Mouse (Mus musculus) forebrain, embryonic 13.5 days (tissue): ENCODE data around the gene Micall2. TPM values are rescaled to one million over a fixed set of nuclear protein-coding genes. Genes with fewer than 3 reads are reported as not detected.
"Not testable (repeated sequence)": the region's sequence is repeated elsewhere in the genome, so short reads cannot be mapped to it uniquely, and the experiment has no call there.

ENCODE experiments used
- ATAC-seq: fragments of 200-750 bp; cut with Nextera tagmentation; 2 replicates; pipeline ENCODE4 v1.8.0; 2017
- H3K27ac ChIP-seq: fragments of 300-500 bp; sonication (generic); 2 replicates; pipeline ENCODE4 v1.5.1; 2015; ENCODE audit warnings: inconsistent platforms, mild to moderate bottlenecking, moderate library complexity
- H3K27me3 ChIP-seq: fragments of 300-500 bp; sonication (generic); 2 replicates; pipeline ENCODE4 v1.6.1; 2015; ENCODE audit warnings: mild to moderate bottlenecking, inconsistent platforms
- H3K36me3 ChIP-seq: fragments of 300-500 bp; sonication (generic); 2 replicates; pipeline ENCODE4 v1.6.1; 2015; ENCODE audit warnings: mild to moderate bottlenecking, inconsistent platforms; ENCODE audit not compliant: poor library complexity, severe bottlenecking
- H3K4me1 ChIP-seq: fragments of 300-500 bp; sonication (generic); 2 replicates; pipeline ENCODE4 v1.6.1; 2015; ENCODE audit warnings: inconsistent platforms
- H3K4me2 ChIP-seq: fragments of 300-500 bp; sonication (generic); 2 replicates; pipeline ENCODE4 v1.6.1; 2015; ENCODE audit warnings: inconsistent platforms, mild to moderate bottlenecking, moderate library complexity
- H3K4me3 ChIP-seq: fragments of 300-500 bp; sonication (generic); 2 replicates; pipeline ENCODE4 v1.5.1; 2015; ENCODE audit warnings: mild to moderate bottlenecking, inconsistent platforms
- H3K9ac ChIP-seq: fragments of 300-500 bp; sonication (generic); 2 replicates; pipeline ENCODE4 v1.6.1; 2015; ENCODE audit warnings: mild to moderate bottlenecking, inconsistent platforms
- H3K9me3 ChIP-seq: fragments of 300-500 bp; sonication (generic); replicated peaks from 2 replicates; pipeline ENCODE4 v1.6.1; 2016; ENCODE audit warnings: inconsistent platforms
- WGBS: fragments of 180-500 bp; shearing (Covaris S2); methylation state at CpG from one replicate; pipeline ENCODE4 v1.1.7; 2015; 5-methylcytosine and 5-hydroxymethylcytosine counted together
- polyA plus RNA-seq: library from polyadenylated mRNA; unstranded; fragments of >200 nt; fragmentation: Nextera tagmentation; extraction: Ambion mirVana; gene quantifications from 2 replicates; pipeline ENCODE4 v1.2.1, GENCODE M21; 2015

Gene Micall2
- polyA plus RNA-seq, 1 experiment from 2014 or later = 3.2 TPM

GRCm38 (mm10) chr5:139724336-139725116 is 11.6 kb downstream of the Micall2 start:
- Histone ChIP-seq H3K4me2 (no peak overlapping the region), H3K9ac (no peak overlapping the region), H3K36me3 (no peaks in the 10 kb centered on the region), H3K4me3 (no peak overlapping the region), H3K27me3 (no peaks in the 10 kb centered on the region), H3K9me3 (no peaks in the 10 kb centered on the region), H3K27ac (no peak overlapping the region), H3K4me1 (0 out of 2 replicates have a peak, but pooled peaks cover 3% of the 10 kb centered on the region)
- WGBS = 65% methylated on average over 10 of the region's 10 CpGs
- ATAC-seq = no peak

GRCm38 (mm10) chr5:139723113-139723512 is 13.0 kb downstream of the Micall2 start:
- Histone ChIP-seq H3K36me3 (no peaks in the 10 kb centered on the region), H3K27ac (no peak overlapping the region), H3K9ac (no peak overlapping the region), H3K27me3 (no peaks in the 10 kb centered on the region), H3K4me2 (no peak overlapping the region), H3K9me3 (no peaks in the 10 kb centered on the region), H3K4me1 (peaks cover 10% of the 10 kb centered on the region; the same call in 1 of the 2 replicates), H3K4me3 (no peak overlapping the region)
- 82% methylated on average over 9 of the region's 9 CpGs for WGBS
- no peak for ATAC-seq

- WGBS = 69% methylated on average over 6 of the region's 6 CpGs
- H3K27ac ChIP-seq = no peak overlapping the region
- no peak overlapping the region for H3K9ac ChIP-seq
- peaks cover 10% of the 10 kb centered on the region; the same call in 1 of the 2 replicates for H3K4me1 ChIP-seq
- no peak overlapping the region for H3K4me2 ChIP-seq
- no peaks in the 10 kb centered on the region for H3K27me3 ChIP-seq
- H3K4me3 ChIP-seq = no peak overlapping the region
- no peaks in the 10 kb centered on the region for H3K9me3 ChIP-seq
- no peak for ATAC-seq
- H3K36me3 ChIP-seq = no peaks in the 10 kb centered on the region
Measured at GRCm38 (mm10) chr5:139722709-139723108, 13.4 kb downstream of the Micall2 start.

GRCm38 (mm10) chr5:139718949-139719348 is 17.2 kb downstream of the Micall2 start:
- no peaks in the 10 kb centered on the region for H3K27me3 ChIP-seq
- no peak overlapping the region for H3K4me2 ChIP-seq
- H3K27ac ChIP-seq = no peak overlapping the region
- ATAC-seq = 0 out of 2 replicates have a peak, but pooled peaks have one; percentile 38
- no peaks in the 10 kb centered on the region for H3K36me3 ChIP-seq
- H3K4me1 ChIP-seq = peaks cover 7% of the 10 kb centered on the region; the same call in 1 of the 2 replicates
- H3K9me3 ChIP-seq = no peaks in the 10 kb centered on the region
- no peak overlapping the region for H3K4me3 ChIP-seq
- 82% methylated on average over 7 of the region's 7 CpGs for WGBS
- H3K9ac ChIP-seq = no peak overlapping the region

- no peaks in the 10 kb centered on the region for H3K27me3 ChIP-seq
- H3K4me3 ChIP-seq = no peak overlapping the region
- ATAC-seq = no peak
- peaks cover 7% of the 10 kb centered on the region; the same call in 1 of the 2 replicates for H3K4me1 ChIP-seq
- H3K4me2 ChIP-seq = no peak overlapping the region
- 65% methylated on average over 6 of the region's 6 CpGs for WGBS
- H3K36me3 ChIP-seq = no peaks in the 10 kb centered on the region
- no peaks in the 10 kb centered on the region for H3K9me3 ChIP-seq
- H3K27ac ChIP-seq = no peak overlapping the region
- no peak overlapping the region for H3K9ac ChIP-seq
Measured at GRCm38 (mm10) chr5:139718540-139718939, 17.6 kb downstream of the Micall2 start.

GRCm38 (mm10) chr5:139717723-139718122 is 18.4 kb downstream of the Micall2 start:
- H3K9ac ChIP-seq = no peak overlapping the region
- no peak overlapping the region for H3K27ac ChIP-seq
- H3K9me3 ChIP-seq = no peaks in the 10 kb centered on the region
- no peaks in the 10 kb centered on the region for H3K27me3 ChIP-seq
- 94% methylated on average over 2 of the region's 2 CpGs for WGBS
- H3K36me3 ChIP-seq = no peaks in the 10 kb centered on the region
- H3K4me2 ChIP-seq = no peak overlapping the region
- peaks cover 7% of the 10 kb centered on the region; the same call in 1 of the 2 replicates for H3K4me1 ChIP-seq
- ATAC-seq = no peak
- no peak overlapping the region for H3K4me3 ChIP-seq

GRCm38 (mm10) chr5:139706496-139706895 is 29.6 kb downstream of the Micall2 start:
- peaks cover 25% of the 10 kb centered on the region for H3K36me3 ChIP-seq
- no peak overlapping the region for H3K4me3 ChIP-seq
- H3K27me3 ChIP-seq = 0 out of 2 replicates have a peak, but pooled peaks cover 3% of the 10 kb centered on the region
- H3K4me1 ChIP-seq = no peaks in the 10 kb centered on the region
- WGBS = 87% methylated on average over 10 of the region's 10 CpGs
- H3K4me2 ChIP-seq = no peak overlapping the region
- H3K27ac ChIP-seq = no peak overlapping the region
- H3K9me3 ChIP-seq = no peaks in the 10 kb centered on the region
- no peak overlapping the region for H3K9ac ChIP-seq
- no peak for ATAC-seq

GRCm38 (mm10) chr5:139702905-139703304 is 33.2 kb downstream of the Micall2 start:
- no peak overlapping the region for H3K27ac ChIP-seq
- H3K9ac ChIP-seq = no peak overlapping the region
- WGBS = 58% methylated on average over 2 of the region's 2 CpGs
- 0 out of 2 replicates have a peak, but pooled peaks cover 9% of the 10 kb centered on the region for H3K36me3 ChIP-seq
- no peaks in the 10 kb centered on the region for H3K4me1 ChIP-seq
- ATAC-seq = no peak
- H3K9me3 ChIP-seq = no peaks in the 10 kb centered on the region
- no peak overlapping the region for H3K4me3 ChIP-seq
- H3K4me2 ChIP-seq = no peak overlapping the region
- peaks cover 27% of the 10 kb centered on the region; the same call in 1 of the 2 replicates for H3K27me3 ChIP-seq

GRCm38 (mm10) chr5:139702236-139702635 is 33.9 kb downstream of the Micall2 start:
- no peak overlapping the region for H3K9ac ChIP-seq
- H3K9me3 ChIP-seq = no peaks in the 10 kb centered on the region
- H3K4me3 ChIP-seq = no peak overlapping the region
- H3K4me1 ChIP-seq = no peaks in the 10 kb centered on the region
- 76% methylated on average over 10 of the region's 10 CpGs for WGBS
- no peak overlapping the region for H3K27ac ChIP-seq
- peaks cover 33% of the 10 kb centered on the region for H3K27me3 ChIP-seq
- no peak for ATAC-seq
- no peak overlapping the region for H3K4me2 ChIP-seq
- H3K36me3 ChIP-seq = 0 out of 2 replicates have a peak, but pooled peaks cover 9% of the 10 kb centered on the region

- H3K4me3 ChIP-seq = no peak overlapping the region
- H3K9ac ChIP-seq = no peak overlapping the region
- H3K9me3 ChIP-seq = no peaks in the 10 kb centered on the region
- no peak overlapping the region for H3K27ac ChIP-seq
- H3K4me2 ChIP-seq = no peak overlapping the region
- H3K27me3 ChIP-seq = peaks cover 73% of the 10 kb centered on the region
- WGBS = 86% methylated on average over 6 of the region's 6 CpGs
- peaks cover 16% of the 10 kb centered on the region for H3K4me1 ChIP-seq
- H3K36me3 ChIP-seq = no peaks in the 10 kb centered on the region
- ATAC-seq = no peak
Measured at GRCm38 (mm10) chr5:139696954-139697353, 39.2 kb downstream of the Micall2 start.

GRCm38 (mm10) chr5:139695876-139696275 is 40.3 kb downstream of the Micall2 start:
- H3K27ac ChIP-seq, H3K9ac ChIP-seq, ATAC-seq, H3K9me3 ChIP-seq, H3K36me3 ChIP-seq, H3K4me3 ChIP-seq, H3K4me2 ChIP-seq: not testable (repeated sequence)
- peaks cover 16% of the 10 kb centered on the region for H3K4me1 ChIP-seq
- H3K27me3 ChIP-seq = peaks cover 74% of the 10 kb centered on the region
- WGBS = 76% methylated on average over 3 of the region's 3 CpGs

- H3K27me3 ChIP-seq = peaks cover 80% of the 10 kb centered on the region
- peaks cover 16% of the 10 kb centered on the region for H3K4me1 ChIP-seq
- no peaks in the 10 kb centered on the region for H3K36me3 ChIP-seq
- no peak overlapping the region for H3K27ac ChIP-seq
- H3K4me3 ChIP-seq = no peak overlapping the region
- H3K9me3 ChIP-seq = no peaks in the 10 kb centered on the region
- H3K9ac ChIP-seq = no peak overlapping the region
- peak overlapping the region; percentile 40 for H3K4me2 ChIP-seq
- peak; percentile 68; the same call in 1 of the 2 replicates for ATAC-seq
- 15% methylated on average over 7 of the region's 7 CpGs for WGBS
Measured at GRCm38 (mm10) chr5:139694989-139695571, 41.1 kb downstream of the Micall2 start.
